Mouse (Mus musculus) small intestine, adult 2 months (tissue): ENCODE measurements around the gene Lrfn2.

Experiments used
- CTCF ChIP-seq: fragments of 200-500 bp; IDR thresholded peaks from 2 replicates; pipeline ENCODE4 v1.5.1; 2012; ENCODE audit warnings: low read depth, mild to moderate bottlenecking, control low read depth, inconsistent platforms, low read length, moderate library complexity, mixed read lengths; ENCODE audit not compliant: insufficient replicate concordance, insufficient read length; ENCODE audit errors: extremely low read depth
- POLR2A ChIP-seq: fragments of 200-500 bp; IDR thresholded peaks from 2 replicates; pipeline ENCODE4 v1.6.1; 2012; ENCODE audit warnings: low read depth, mild to moderate bottlenecking, control low read depth, inconsistent platforms, low read length, moderate library complexity

DNA sequence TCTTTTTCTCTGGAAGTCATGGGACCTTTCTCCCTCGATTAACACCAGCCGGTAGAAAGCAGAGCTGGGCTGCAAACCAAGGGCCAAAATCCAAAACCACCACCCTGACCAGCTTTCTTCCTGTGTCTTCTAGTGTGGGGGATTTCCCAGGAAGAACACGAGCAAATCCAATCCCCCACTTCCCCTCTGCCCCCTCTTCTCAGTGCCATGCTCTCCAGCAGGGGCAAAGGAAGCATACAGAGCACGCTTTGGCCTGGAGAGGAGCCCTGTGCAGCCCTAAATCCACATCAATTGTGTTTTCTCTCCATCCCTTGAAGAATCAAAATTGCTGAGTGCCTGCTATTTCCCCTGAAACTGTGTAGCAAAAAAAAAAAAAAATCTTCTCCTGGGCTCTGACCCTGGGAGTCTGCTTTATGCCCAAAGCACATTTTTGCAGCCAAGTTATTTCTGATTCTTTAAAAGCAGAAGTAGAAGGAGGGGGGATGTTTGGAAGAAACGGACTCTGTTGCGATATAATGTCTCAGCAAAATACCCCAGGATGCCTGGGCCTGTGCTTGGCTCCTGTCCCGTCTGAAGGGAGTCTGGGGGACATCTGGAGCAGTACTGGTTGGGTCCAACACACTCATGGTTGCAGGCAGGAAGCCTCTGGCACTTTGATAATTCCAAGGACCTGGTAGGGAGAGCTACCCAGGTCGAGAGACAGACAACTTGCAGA lies 86.8 kb downstream of the Lrfn2 start:
- TF ChIP-seq CTCF = no peak
- no peak for TF ChIP-seq POLR2A
